Mouse (Mus musculus) liver, embryonic 14.5 days (tissue): ENCODE measurements around the gene Scgb2b27. TPM values are rescaled to one million over a fixed set of nuclear protein-coding genes. Genes with fewer than 3 reads are reported as not detected.
A peak's percentile ranks its signal among the peaks of the same experiment; 100 is the strongest.
"Not testable (repeated sequence)": the region's sequence is repeated elsewhere in the genome, so short reads cannot be mapped to it uniquely, and the experiment has no call there.

Experiments
- ATAC-seq: fragments of 200-750 bp; cut with Nextera tagmentation; 2 replicates; pipeline ENCODE4 v1.8.0; 2017; ENCODE audit warnings: moderate number of reproducible peaks, mild to moderate bottlenecking, moderate library complexity; ENCODE audit not compliant: insufficient read depth
- DNase-seq, 3 experiments: peaks; one replicate each; pipeline ENCODE4 v3.0.0-alpha.2; 2012 to 2013; ENCODE audit warnings: low read depth in 3 of 3, low spot score in 3 of 3
- H3K27ac ChIP-seq: fragments of 300-500 bp; sonication (generic); 2 replicates; pipeline ENCODE4 v1.5.1; 2014; ENCODE audit warnings: moderate library complexity, mild to moderate bottlenecking, control low read depth, inconsistent platforms
- H3K27me3 ChIP-seq: fragments of 300-500 bp; sonication (generic); 2 replicates; pipeline ENCODE4 v1.6.1; 2014; ENCODE audit warnings: mild to moderate bottlenecking, low read length, moderate library complexity; ENCODE audit not compliant: control insufficient read depth, insufficient read depth
- H3K36me3 ChIP-seq: fragments of 300-500 bp; sonication (generic); replicated peaks from 2 replicates; pipeline ENCODE4 v1.6.1; 2014; ENCODE audit warnings: low read depth; ENCODE audit not compliant: control insufficient read depth, insufficient read depth
- H3K4me1 ChIP-seq, 2 experiments: fragments of 200-500 bp in 1 of 2; fragments of 300-500 bp in 1 of 2; sonication (generic) in 1 of 2; replicated peaks; 2 replicates each; pipeline ENCODE4 v1.6.1; 2012 to 2014; ENCODE audit warnings: antibody characterized with exemption in 1 of 2, inconsistent platforms in 1 of 2, low read length in 1 of 2; ENCODE audit not compliant: control insufficient read depth in 2 of 2, insufficient read depth in 2 of 2
- H3K4me2 ChIP-seq: fragments of 300-500 bp; sonication (generic); 2 replicates; pipeline ENCODE4 v1.6.1; 2014; ENCODE audit warnings: low read depth, mild to moderate bottlenecking, control low read depth, moderate library complexity
- H3K4me3 ChIP-seq, 2 experiments: fragments of 200-500 bp in 1 of 2; fragments of 300-500 bp in 1 of 2; sonication (generic) in 1 of 2; 2 replicates each; pipeline ENCODE4 v1.5.1; 2012 to 2014; ENCODE audit warnings: low read depth in 2 of 2, low read length in 2 of 2, mild to moderate bottlenecking in 2 of 2, control low read depth in 1 of 2, inconsistent platforms in 1 of 2, moderate library complexity in 1 of 2; ENCODE audit not compliant: insufficient read depth in 1 of 2
- H3K9ac ChIP-seq: fragments of 300-500 bp; sonication (generic); replicated peaks from 2 replicates; pipeline ENCODE4 v1.6.1; 2014; ENCODE audit warnings: mild to moderate bottlenecking, control low read depth, moderate library complexity
- H3K9me3 ChIP-seq: fragments of 300-500 bp; sonication (generic); 2 replicates; pipeline ENCODE4 v1.6.1; 2016; ENCODE audit warnings: low read length, mixed read lengths; ENCODE audit not compliant: control insufficient read depth
- CTCF ChIP-seq: IDR thresholded peaks from 2 replicates; pipeline ENCODE4 v1.5.1; 2016; ENCODE audit warnings: antibody characterized with exemption, low read depth, control low read depth
- EP300 ChIP-seq: IDR thresholded peaks from 2 replicates; pipeline ENCODE4 v1.6.1; 2016; ENCODE audit warnings: antibody characterized with exemption, low read depth
- WGBS: fragments of 180-500 bp; shearing (Covaris S2); extraction: QIAGEN DNeasy Blood & Tissue Kit; methylation state at CpG from one replicate; pipeline ENCODE4 v1.1.7; 2014; ENCODE audit not compliant: insufficient replicate concordance; 5-methylcytosine and 5-hydroxymethylcytosine counted together
- polyA plus RNA-seq, 2 experiments: library from polyadenylated mRNA; depleted of rRNA in 1 of 2; stranded (reverse) in 1 of 2; unstranded in 1 of 2; fragments of >200 nt; fragmentation: Nextera tagmentation in 1 of 2; extraction: Ambion mirVana in 1 of 2; gene quantifications; 2 replicates each; pipeline versions ENCODE4 v1.2.1 to v1.2.3; 2012 to 2014

The Scgb2b27 gene
- polyA plus RNA-seq, 2 experiments: not detected

DNA sequence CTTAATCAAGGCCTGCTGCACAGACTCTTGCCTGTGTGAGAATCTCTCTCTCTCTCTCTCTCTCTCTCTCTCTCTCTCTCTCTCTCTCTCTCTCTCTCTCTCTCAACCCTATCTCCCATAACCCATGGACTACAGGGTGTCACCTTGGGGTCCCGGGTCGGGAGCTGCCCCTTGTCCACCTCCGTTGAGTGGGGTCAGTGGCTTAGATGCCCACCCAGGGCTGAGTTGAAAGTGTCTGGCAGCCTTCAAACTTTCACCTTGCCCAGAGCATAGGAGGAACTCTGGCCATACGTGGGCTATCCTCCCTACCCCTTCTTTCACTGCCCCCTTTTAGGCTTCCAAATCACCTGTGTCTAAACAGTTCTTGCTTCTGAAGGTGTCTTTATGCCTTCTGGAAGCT, 11.9 kb upstream of the Scgb2b27 start:
- DNase-seq (no peak), ATAC-seq (no peak)
- H3K9me3 ChIP-seq: no peaks in the 10 kb centered on the region
- WGBS: 54% methylated on average over 4 of the region's 4 CpGs
- no peaks in the 10 kb centered on the region for H3K36me3 ChIP-seq
- no peak overlapping the region for H3K27ac ChIP-seq
- no peaks in the 10 kb centered on the region for H3K27me3 ChIP-seq
- TF ChIP-seq EP300: no peak
- no peak for TF ChIP-seq CTCF
- H3K4me1 ChIP-seq: no peaks in the 10 kb centered on the region
- H3K9ac ChIP-seq: no peak overlapping the region
- H3K4me3 ChIP-seq: no peak overlapping the region
- no peak overlapping the region for H3K4me2 ChIP-seq

- not testable (repeated sequence) for H3K9me3 ChIP-seq, H3K36me3 ChIP-seq, H3K9ac ChIP-seq, H3K4me2 ChIP-seq, DNase-seq, H3K27ac ChIP-seq, H3K4me3 ChIP-seq, H3K27me3 ChIP-seq, H3K4me1 ChIP-seq, ATAC-seq
- 73% methylated on average over 1 of the region's 1 CpGs for WGBS
Observed at GRCm38 (mm10) chr7:34021183-34021582, 7.4 kb upstream of the Scgb2b27 start, which contains the start of gene Scgb1b27. Gene Scgb1b27 (plus strand): TSS chr7:34021483.

- H3K27ac ChIP-seq, DNase-seq, H3K36me3 ChIP-seq, H3K4me1 ChIP-seq, H3K4me3 ChIP-seq, H3K4me2 ChIP-seq, H3K9me3 ChIP-seq, H3K27me3 ChIP-seq, H3K9ac ChIP-seq, ATAC-seq: not testable (repeated sequence)
- peak; percentile 57 for TF ChIP-seq CTCF
- 26% methylated on average over 8 of the region's 9 CpGs for WGBS
Observed at GRCm38 (mm10) chr7:33982281-33982680, 31.5 kb downstream of the Scgb2b27 start.

Other genes with a start within 250 kb of the Scgb2b27 start
- not detected in 2 replicates for gene Scgb2b26, start 68.9 kb downstream of the Scgb2b27 start, polyA plus RNA-seq (2012; rRNA removed)
- not detected in 2 replicates for gene Scgb2b26, start 68.9 kb downstream of the Scgb2b27 start, polyA plus RNA-seq (2014; fragmentation: Nextera tagmentation; extraction: Ambion mirVana)
- gene Scgb1b27, start 7.5 kb upstream of the Scgb2b27 start, polyA plus RNA-seq (2012; rRNA removed): not detected in 2 replicates
- gene Scgb1b27, start 7.5 kb upstream of the Scgb2b27 start, polyA plus RNA-seq (2014; fragmentation: Nextera tagmentation; extraction: Ambion mirVana): not detected in 2 replicates
- gene Scgb1b30, start 81.5 kb upstream of the Scgb2b27 start, polyA plus RNA-seq (2012; rRNA removed): not detected in 2 replicates
- not detected in 2 replicates for gene Scgb1b30, start 81.5 kb upstream of the Scgb2b27 start, polyA plus RNA-seq (2014; fragmentation: Nextera tagmentation; extraction: Ambion mirVana)
- 2.8 TPM in 2 replicates for gene Wtip, start 119.3 kb upstream of the Scgb2b27 start, polyA plus RNA-seq (2012; rRNA removed)
- gene Wtip, start 119.3 kb upstream of the Scgb2b27 start, polyA plus RNA-seq (2014; fragmentation: Nextera tagmentation; extraction: Ambion mirVana): 0.47 and 0.57 TPM in 2 replicates
- 37.4 and 62.1 TPM in 2 replicates for gene Uba2, start 155.7 kb upstream of the Scgb2b27 start, polyA plus RNA-seq (2012; rRNA removed)
- gene Uba2, start 155.7 kb upstream of the Scgb2b27 start, polyA plus RNA-seq (2014; fragmentation: Nextera tagmentation; extraction: Ambion mirVana): 83.0 and 97.5 TPM in 2 replicates
- 12.4 and 14.1 TPM in 2 replicates for gene Pdcd2l, start 182.7 kb upstream of the Scgb2b27 start, polyA plus RNA-seq (2012; rRNA removed)
- gene Pdcd2l, start 182.7 kb upstream of the Scgb2b27 start, polyA plus RNA-seq (2014; fragmentation: Nextera tagmentation; extraction: Ambion mirVana): 20.4 and 21.7 TPM in 2 replicates
- 83.2 and 101 TPM in 2 replicates for gene Gpi1, start 216.4 kb upstream of the Scgb2b27 start, polyA plus RNA-seq (2012; rRNA removed)
- 107 and 108 TPM in 2 replicates for gene Gpi1, start 216.4 kb upstream of the Scgb2b27 start, polyA plus RNA-seq (2014; fragmentation: Nextera tagmentation; extraction: Ambion mirVana)
- gene Gm6096, start 237.1 kb upstream of the Scgb2b27 start, polyA plus RNA-seq (2012; rRNA removed): not detected in 2 replicates
- 0.30 TPM in 1 of 2 replicates, not detected in the other for gene Gm6096, start 237.1 kb upstream of the Scgb2b27 start, polyA plus RNA-seq (2014; fragmentation: Nextera tagmentation; extraction: Ambion mirVana)